Mouse (Mus musculus) limb, embryonic 12.5 days (tissue): ENCODE measurements at regions not wholly inside any gene's neighbourhood (a gene's known extent, or its start where the extent isn't known, plus 50 kb on each side); places are given as distances from the start of the nearest gene placed in this dataset.

Source experiments
- ATAC-seq: fragments of 200-750 bp; cut with Nextera tagmentation; 2 replicates; pipeline ENCODE4 v1.8.0; 2017; ENCODE audit warnings: low read depth, moderate TSS enrichment; ENCODE audit not compliant: insufficient number of reproducible peaks, insufficient read depth, low FRiP score, low TSS enrichment
- H3K27ac ChIP-seq: fragments of 300-500 bp; sonication (generic); 2 replicates; pipeline ENCODE4 v1.5.1; 2016; ENCODE audit warnings: mild to moderate bottlenecking, moderate library complexity
- H3K27me3 ChIP-seq: fragments of 300-500 bp; sonication (generic); 2 replicates; pipeline ENCODE4 v1.6.1; 2016; ENCODE audit warnings: mild to moderate bottlenecking, moderate library complexity
- H3K36me3 ChIP-seq: fragments of 300-500 bp; sonication (generic); 2 replicates; pipeline ENCODE4 v1.6.1; 2016; ENCODE audit warnings: mild to moderate bottlenecking, moderate library complexity
- H3K4me1 ChIP-seq: fragments of 300-500 bp; sonication (generic); replicated peaks from 2 replicates; pipeline ENCODE4 v1.6.1; 2016
- H3K4me2 ChIP-seq: fragments of 300-500 bp; sonication (generic); 2 replicates; pipeline ENCODE4 v1.6.1; 2016; ENCODE audit warnings: mild to moderate bottlenecking, moderate library complexity
- H3K4me3 ChIP-seq: fragments of 300-500 bp; sonication (generic); replicated peaks from 2 replicates; pipeline ENCODE4 v1.5.1; 2016; ENCODE audit warnings: mild to moderate bottlenecking
- H3K9ac ChIP-seq: fragments of 300-500 bp; sonication (generic); replicated peaks from 2 replicates; pipeline ENCODE4 v1.6.1; 2016; ENCODE audit warnings: mild to moderate bottlenecking, moderate library complexity
- H3K9me3 ChIP-seq: fragments of 300-500 bp; sonication (generic); 2 replicates; pipeline ENCODE4 v1.6.1; 2016; ENCODE audit warnings: mild to moderate bottlenecking, moderate library complexity
- WGBS: fragments of 180-500 bp; shearing (Covaris S2); methylation state at CpG from one replicate; pipeline ENCODE4 v1.1.7; 2016; 5-methylcytosine and 5-hydroxymethylcytosine counted together

DNA sequence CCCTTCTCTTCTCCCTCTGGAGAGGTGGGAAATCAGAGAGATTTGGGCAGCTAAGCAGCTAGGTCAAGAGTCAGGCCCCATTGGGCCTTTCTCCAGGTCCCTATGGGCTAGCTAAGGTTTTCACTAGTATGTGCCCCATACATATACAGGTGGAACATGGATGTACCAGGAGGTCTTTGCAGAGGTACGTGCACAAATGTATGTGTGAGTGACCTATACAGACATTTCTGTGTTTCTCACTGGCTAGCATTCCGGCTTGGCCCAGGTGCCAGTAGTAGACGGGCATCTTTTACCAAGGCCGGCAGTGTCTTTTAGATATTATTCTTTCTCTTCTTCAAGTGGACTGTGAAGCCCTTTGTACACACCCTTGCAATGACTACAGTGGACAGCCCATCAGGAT lies 51.1 kb upstream of the Ppara start:
- Histone ChIP-seq H3K4me1 (peaks cover 47% of the 10 kb centered on the region), H3K27ac (no peak overlapping the region), H3K36me3 (peaks cover 24% of the 10 kb centered on the region), H3K27me3 (peaks cover 4% of the 10 kb centered on the region; the same call in 1 of the 2 replicates), H3K9ac (no peak overlapping the region), H3K9me3 (no peaks in the 10 kb centered on the region), H3K4me3 (no peak overlapping the region), H3K4me2 (no peak overlapping the region)
- WGBS: 95% methylated on average over 4 of the region's 4 CpGs
- ATAC-seq: no peak

- whole genome bisulfite sequencing: 86% methylated on average over 14 of the region's 14 CpGs
- H3K9ac ChIP-seq: no peak overlapping the region
- no peak overlapping the region for H3K27ac ChIP-seq
- H3K4me3 ChIP-seq: no peak overlapping the region
- H3K27me3 ChIP-seq: no peaks in the 10 kb centered on the region
- no peaks in the 10 kb centered on the region for H3K9me3 ChIP-seq
- H3K36me3 ChIP-seq: peaks cover 25% of the 10 kb centered on the region
- H3K4me2 ChIP-seq: no peak overlapping the region
- peaks cover 45% of the 10 kb centered on the region for H3K4me1 ChIP-seq
- ATAC-seq: no peak
Observed at GRCm38 (mm10) chr15:85684164-85684708, 50.5 kb upstream of the Ppara start.

DNA sequence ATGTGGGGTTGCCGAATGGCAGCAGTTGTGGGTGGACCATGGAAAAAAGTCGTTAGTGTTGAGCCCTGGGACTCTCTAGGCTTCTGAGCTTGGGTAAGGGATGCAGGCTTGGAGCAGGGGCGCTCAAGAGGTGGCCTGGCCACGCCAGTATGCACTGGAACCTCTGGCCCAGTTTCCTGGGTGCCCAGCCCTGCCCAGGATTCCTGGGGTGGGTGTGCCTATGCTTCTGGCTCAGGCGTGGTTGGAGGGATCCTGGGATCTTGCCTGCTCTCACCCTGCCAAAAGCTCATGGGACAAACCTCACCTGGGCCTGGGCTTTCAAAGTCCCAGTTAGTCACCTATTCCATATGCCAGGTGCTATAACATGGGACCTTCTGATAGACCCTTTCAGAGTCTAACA lies 49.9 kb upstream of the Ppara start:
- Histone ChIP-seq H3K4me3 (no peak overlapping the region), H3K4me2 (no peak overlapping the region), H3K36me3 (peaks cover 31% of the 10 kb centered on the region), H3K27me3 (no peaks in the 10 kb centered on the region), H3K4me1 (peaks cover 39% of the 10 kb centered on the region), H3K27ac (no peak overlapping the region), H3K9ac (no peak overlapping the region), H3K9me3 (no peaks in the 10 kb centered on the region)
- WGBS: 75% methylated on average over 5 of the region's 5 CpGs
- no peak for ATAC-seq
